Mouse (Mus musculus) neural tube, embryonic 14.5 days (tissue): ENCODE data around the gene Smyd3. TPM values are rescaled to one million over a fixed set of nuclear protein-coding genes. Genes with fewer than 3 reads are reported as not detected.

Experiments
- ATAC-seq: fragments of 200-750 bp; cut with Nextera tagmentation; 2 replicates; pipeline ENCODE4 v1.8.0; 2017; ENCODE audit warnings: low read depth, mild to moderate bottlenecking, moderate TSS enrichment, moderate library complexity
- H3K27ac ChIP-seq: fragments of 300-500 bp; sonication (generic); 2 replicates; pipeline ENCODE4 v1.5.1; 2014; ENCODE audit warnings: low read depth, mild to moderate bottlenecking, control low read depth, low read length, moderate library complexity, mixed read lengths
- H3K27me3 ChIP-seq: fragments of 300-500 bp; sonication (generic); 2 replicates; pipeline ENCODE4 v1.6.1; 2014; ENCODE audit warnings: low read length; ENCODE audit not compliant: control insufficient read depth, insufficient read depth
- H3K36me3 ChIP-seq: fragments of 300-500 bp; sonication (generic); 2 replicates; pipeline ENCODE4 v1.6.1; 2014; ENCODE audit warnings: low read length, mixed read lengths; ENCODE audit not compliant: control insufficient read depth, insufficient read depth
- H3K4me1 ChIP-seq: fragments of 300-500 bp; sonication (generic); 2 replicates; pipeline ENCODE4 v1.6.1; 2014; ENCODE audit warnings: low read length; ENCODE audit not compliant: control insufficient read depth, insufficient read depth
- H3K4me2 ChIP-seq: fragments of 300-500 bp; sonication (generic); 2 replicates; pipeline ENCODE4 v1.6.1; 2014; ENCODE audit warnings: mild to moderate bottlenecking, low read depth, low read length, control low read depth
- H3K4me3 ChIP-seq: fragments of 300-500 bp; sonication (generic); 2 replicates; pipeline ENCODE4 v1.5.1; 2014; ENCODE audit warnings: low read depth, low read length, control low read depth, mixed read lengths
- H3K9ac ChIP-seq: fragments of 300-500 bp; sonication (generic); replicated peaks from 2 replicates; pipeline ENCODE4 v1.6.1; 2014; ENCODE audit warnings: low read depth, mild to moderate bottlenecking, control low read depth, low read length, mixed read lengths
- H3K9me3 ChIP-seq: fragments of 300-500 bp; sonication (generic); 2 replicates; pipeline ENCODE4 v1.6.1; 2016; ENCODE audit warnings: low read length; ENCODE audit not compliant: control insufficient read depth
- WGBS: fragments of 180-500 bp; shearing (Covaris S2); extraction: QIAGEN DNeasy Blood & Tissue Kit; methylation state at CpG from one replicate; pipeline ENCODE4 v1.1.7; 2014; 5-methylcytosine and 5-hydroxymethylcytosine counted together
- polyA plus RNA-seq: library from polyadenylated mRNA; unstranded; fragments of >200 nt; fragmentation: Nextera tagmentation; extraction: Ambion mirVana; gene quantifications from 2 replicates; pipeline ENCODE4 v1.2.1, GENCODE M21; 2014

Gene Smyd3
- polyA plus RNA-seq, 1 experiment from 2014 or later = 25.6 TPM

DNA sequence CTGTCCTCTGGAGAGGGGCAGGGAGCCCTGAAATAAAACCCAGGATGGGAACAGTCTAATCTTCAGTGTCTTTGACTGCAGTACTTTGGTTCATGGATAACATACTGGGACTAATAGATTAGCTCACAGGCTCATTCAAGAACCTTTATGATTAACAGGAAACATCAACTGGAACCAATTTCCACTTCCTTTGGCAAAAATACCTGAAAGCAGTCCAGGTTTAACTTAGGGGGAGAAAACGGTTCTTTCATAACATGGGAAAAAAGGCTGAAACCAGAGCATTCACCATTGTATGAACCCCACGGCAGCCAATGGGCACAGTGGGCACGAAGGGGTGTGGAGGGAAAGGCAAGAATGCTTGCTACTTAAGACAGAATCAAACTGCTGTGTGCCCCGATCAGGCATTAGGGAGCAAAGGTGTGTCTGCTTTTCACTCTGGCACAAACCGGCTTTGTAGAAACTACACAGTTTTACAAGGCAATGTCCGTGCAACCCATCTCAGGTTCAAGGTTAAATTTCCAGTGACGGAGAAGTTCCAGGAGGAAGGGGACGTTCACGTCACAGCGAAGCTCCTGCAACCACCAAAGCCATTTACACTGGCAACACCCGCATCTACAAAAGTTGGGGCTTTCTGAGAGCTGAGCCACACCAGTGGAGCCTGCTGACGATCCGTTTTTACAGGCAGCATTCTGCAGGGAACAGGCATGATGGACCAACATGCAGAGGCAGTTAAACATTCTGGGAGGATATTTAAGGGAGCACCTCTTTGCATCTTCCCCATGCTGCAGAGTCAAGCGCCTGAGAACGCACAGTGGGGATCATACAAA is 458.3 kb downstream of the Smyd3 start:
- Histone ChIP-seq H3K4me2 (no peak overlapping the region), H3K4me3 (no peak overlapping the region), H3K27me3 (no peaks in the 10 kb centered on the region), H3K9me3 (no peaks in the 10 kb centered on the region), H3K27ac (no peak overlapping the region), H3K4me1 (peaks cover 25% of the 10 kb centered on the region), H3K9ac (no peak overlapping the region), H3K36me3 (no peaks in the 10 kb centered on the region)
- ATAC-seq = no peak
- 82% methylated on average over 15 of the region's 15 CpGs for WGBS

DNA sequence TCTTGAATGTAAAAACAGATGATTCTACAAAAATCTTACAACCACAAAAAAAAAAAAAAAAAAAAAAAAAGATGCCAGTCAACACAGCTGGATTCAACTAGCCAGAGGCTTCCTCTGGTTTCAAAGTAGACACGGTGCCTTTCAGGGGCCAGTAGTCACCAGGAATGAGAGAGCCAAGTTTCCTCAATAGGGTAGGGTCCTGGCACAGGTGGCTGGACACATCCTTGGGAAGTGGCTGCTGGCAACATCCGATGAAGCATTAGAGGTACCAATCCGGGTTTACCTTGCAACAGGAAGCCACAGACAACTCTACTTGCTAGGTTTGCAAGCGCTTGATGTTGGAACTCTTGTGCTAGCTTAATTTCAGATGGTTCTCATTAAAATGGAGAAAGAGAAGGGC is 459.2 kb downstream of the Smyd3 start:
- peaks cover 25% of the 10 kb centered on the region for H3K4me1 ChIP-seq
- 89% methylated on average over 4 of the region's 4 CpGs for WGBS
- H3K4me2 ChIP-seq = no peak overlapping the region
- H3K4me3 ChIP-seq = no peak overlapping the region
- no peak overlapping the region for H3K27ac ChIP-seq
- no peak for ATAC-seq
- H3K9ac ChIP-seq = no peak overlapping the region
- no peaks in the 10 kb centered on the region for H3K9me3 ChIP-seq
- H3K36me3 ChIP-seq = no peaks in the 10 kb centered on the region
- H3K27me3 ChIP-seq = no peaks in the 10 kb centered on the region

DNA sequence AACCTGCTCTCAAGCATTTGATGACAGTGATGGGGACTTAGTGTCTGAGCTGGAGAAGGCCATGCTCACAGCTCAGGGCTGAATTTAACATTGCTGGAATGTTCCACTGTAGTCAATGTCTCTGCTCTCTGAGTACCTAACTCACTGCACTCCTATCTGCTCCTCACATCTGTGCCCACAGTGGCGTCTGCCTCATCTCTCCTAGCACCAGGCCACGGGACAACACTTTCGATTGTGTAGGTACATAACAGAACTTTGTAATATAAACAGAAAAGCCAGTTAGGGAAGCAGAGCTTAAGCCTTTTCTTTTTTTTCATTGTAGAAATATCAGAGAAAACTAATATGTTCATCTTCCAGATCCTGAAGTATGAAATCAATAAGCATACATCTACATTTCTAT is 462.1 kb downstream of the Smyd3 start:
- Histone ChIP-seq H3K9me3 (no peaks in the 10 kb centered on the region), H3K4me1 (peaks cover 12% of the 10 kb centered on the region), H3K4me2 (no peak overlapping the region), H3K36me3 (no peaks in the 10 kb centered on the region), H3K9ac (no peak overlapping the region), H3K4me3 (no peak overlapping the region), H3K27me3 (no peaks in the 10 kb centered on the region), H3K27ac (no peak overlapping the region)
- 91% methylated on average over 3 of the region's 3 CpGs for WGBS
- no peak for ATAC-seq

DNA sequence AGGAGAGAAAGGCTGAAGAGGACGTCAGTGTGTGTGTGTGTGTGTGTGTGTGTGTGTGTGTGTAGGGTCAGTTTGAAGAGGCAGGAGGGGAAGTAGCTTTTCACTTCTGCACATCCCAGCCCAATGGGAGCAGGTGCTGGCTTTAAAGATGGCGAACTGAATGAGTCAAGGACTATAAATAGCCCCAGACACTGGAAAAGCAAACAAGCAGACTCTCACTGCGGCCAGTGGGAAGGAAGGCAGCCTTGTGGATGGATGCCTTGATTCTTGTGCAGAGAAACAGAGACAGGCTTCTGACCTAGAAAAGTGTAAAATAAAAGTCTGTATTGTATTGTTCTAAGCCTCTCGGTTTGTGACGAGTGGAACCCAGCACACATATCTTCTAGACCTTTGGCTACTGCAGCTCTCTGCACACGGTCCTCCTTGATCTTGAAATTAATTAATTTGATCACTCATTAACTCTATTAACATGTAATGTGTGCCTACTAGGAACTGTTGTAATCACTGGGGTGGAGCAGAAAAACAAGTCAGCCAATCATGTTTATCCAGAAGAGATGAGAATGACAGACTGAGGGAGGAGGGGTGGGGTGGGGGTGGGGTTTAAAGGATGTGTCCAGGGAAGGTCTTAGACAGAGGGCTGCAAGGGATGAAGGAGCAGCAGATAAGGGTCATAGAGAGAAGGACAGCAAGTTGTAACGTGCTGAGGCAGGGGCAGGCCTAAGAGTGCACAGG is 463.3 kb downstream of the Smyd3 start:
- Histone ChIP-seq H3K4me1 (peaks cover 1% of the 10 kb centered on the region; the same call in 1 of the 2 replicates), H3K4me3 (no peak overlapping the region), H3K27me3 (no peaks in the 10 kb centered on the region), H3K9me3 (no peaks in the 10 kb centered on the region), H3K9ac (no peak overlapping the region), H3K27ac (no peak overlapping the region), H3K36me3 (no peaks in the 10 kb centered on the region), H3K4me2 (no peak overlapping the region)
- 56% methylated on average over 7 of the region's 7 CpGs for WGBS
- ATAC-seq = no peak; the same call in 1 of the 2 replicates

DNA sequence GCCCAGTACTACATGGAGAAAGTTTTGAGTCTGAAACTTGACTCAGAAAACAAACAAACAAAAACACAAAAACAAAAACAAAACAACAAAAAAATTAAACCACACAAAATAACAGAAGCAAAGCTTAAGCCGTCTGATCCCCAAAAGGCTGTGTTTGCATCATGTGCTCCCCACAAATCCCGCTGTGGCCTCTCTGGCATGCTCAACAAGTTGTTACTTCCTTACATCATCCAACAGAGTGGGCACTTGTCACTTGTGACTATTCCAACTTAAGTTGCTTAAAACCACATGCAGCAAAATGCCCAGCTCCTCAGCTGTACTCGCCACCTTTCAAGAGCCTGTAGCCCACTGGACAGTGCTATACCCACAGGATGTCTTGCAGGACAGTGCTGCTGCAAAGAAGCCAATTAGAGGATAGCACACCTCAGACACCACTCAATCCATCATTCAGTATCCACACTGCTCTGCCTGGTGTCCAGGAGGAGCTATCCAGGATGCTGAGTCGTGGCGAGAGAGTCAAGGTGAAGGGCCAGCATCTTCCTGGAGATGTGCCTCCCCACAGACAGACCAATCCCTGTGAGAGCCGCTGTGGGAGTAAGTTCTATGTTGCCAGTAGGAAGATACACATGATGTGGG is 465.2 kb downstream of the Smyd3 start:
- no peaks in the 10 kb centered on the region for H3K4me1 ChIP-seq
- 94% methylated on average over 6 of the region's 6 CpGs for WGBS
- no peak for ATAC-seq

DNA sequence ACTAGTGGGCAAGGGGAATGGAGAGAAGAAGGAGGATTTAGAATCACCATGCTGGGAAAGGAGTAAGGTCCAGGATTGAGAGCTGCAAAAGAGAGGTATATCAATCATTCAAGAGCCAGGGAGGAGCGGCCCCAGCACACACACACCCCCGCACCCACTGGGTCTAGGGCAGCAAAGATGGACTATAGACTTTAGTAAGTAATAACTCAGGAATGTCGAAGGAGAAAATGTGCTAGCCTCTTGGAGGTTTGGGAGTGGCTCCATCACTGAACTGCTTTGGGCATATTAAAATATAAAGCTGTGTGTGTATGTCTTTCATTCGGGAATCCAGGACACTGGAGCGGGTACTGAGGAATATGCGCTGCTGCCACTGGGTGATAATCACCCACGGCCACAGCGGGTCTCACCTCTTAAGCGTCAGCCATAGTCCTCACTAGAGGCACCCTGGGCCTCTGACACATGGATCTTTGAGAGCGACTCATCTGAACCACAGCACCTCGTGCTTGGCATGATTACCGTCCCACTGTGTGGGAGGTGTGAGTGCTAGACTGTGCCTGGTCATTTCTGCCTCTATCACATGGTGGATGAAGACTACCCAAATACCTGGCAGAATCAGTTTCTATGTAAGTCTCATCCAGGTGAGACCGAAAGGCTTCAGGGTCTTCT is 469.8 kb downstream of the Smyd3 start:
- no peak overlapping the region for H3K4me3 ChIP-seq
- WGBS = 93% methylated on average over 13 of the region's 13 CpGs
- H3K27me3 ChIP-seq = no peaks in the 10 kb centered on the region
- no peaks in the 10 kb centered on the region for H3K36me3 ChIP-seq
- no peaks in the 10 kb centered on the region for H3K9me3 ChIP-seq
- no peak overlapping the region for H3K9ac ChIP-seq
- H3K27ac ChIP-seq = no peak overlapping the region
- peaks cover 5% of the 10 kb centered on the region; the same call in 1 of the 2 replicates for H3K4me1 ChIP-seq
- no peak overlapping the region for H3K4me2 ChIP-seq
- ATAC-seq = no peak

More for the DNA sequence above, 465.2 kb downstream of the Smyd3 start:
- no peak overlapping the region for H3K27ac ChIP-seq
- H3K9ac ChIP-seq = no peak overlapping the region
- no peak overlapping the region for H3K4me3 ChIP-seq
- no peaks in the 10 kb centered on the region for H3K36me3 ChIP-seq
- H3K9me3 ChIP-seq = no peaks in the 10 kb centered on the region
- no peak overlapping the region for H3K4me2 ChIP-seq
- H3K27me3 ChIP-seq = no peaks in the 10 kb centered on the region

DNA sequence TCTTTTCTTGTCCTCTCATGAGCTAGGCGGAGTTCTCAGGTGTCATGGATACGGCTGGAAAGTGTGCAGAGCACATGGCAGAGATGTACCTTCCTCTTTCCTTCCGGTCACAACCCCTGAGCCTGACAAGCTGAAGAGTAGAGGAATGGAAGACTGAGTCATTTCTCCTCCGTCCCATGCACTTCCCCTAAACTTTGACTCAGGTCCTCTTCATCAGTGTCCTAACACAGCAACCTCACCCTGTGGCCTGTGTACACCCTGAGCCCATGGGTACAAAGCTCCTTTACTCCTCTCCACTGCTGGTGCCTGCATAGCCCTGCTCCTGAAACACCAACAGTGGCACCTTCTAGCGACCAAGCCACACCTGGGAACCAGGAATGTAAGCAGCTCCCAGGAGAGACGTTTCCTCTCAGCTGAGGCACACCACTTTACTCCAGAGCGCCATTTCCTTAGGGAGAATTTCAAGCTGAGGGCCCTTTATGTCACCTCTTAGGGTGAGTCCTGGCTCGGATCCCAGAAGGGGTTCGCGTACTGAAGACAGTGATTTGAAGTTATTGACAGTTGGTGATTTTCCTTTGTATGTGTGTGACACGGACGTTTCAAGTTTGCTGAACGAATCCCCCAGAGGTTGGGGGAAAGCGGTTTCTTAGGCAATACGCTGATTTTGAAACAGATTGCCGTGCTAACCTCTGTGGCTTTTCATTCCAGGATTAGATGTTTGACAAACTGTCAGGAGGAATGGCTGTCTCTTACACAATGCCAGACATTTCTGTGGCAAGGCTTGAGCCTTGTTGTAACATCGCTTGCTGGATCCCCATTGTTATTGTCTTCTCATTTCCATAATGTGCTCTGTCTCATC is 471.8 kb downstream of the Smyd3 start:
- 66% methylated on average over 17 of the region's 17 CpGs for WGBS
- H3K4me1 ChIP-seq = peaks cover 8% of the 10 kb centered on the region; the same call in 1 of the 2 replicates
- no peaks in the 10 kb centered on the region for H3K36me3 ChIP-seq
- no peak overlapping the region for H3K4me3 ChIP-seq
- ATAC-seq = no peak
- no peak overlapping the region for H3K27ac ChIP-seq
- no peaks in the 10 kb centered on the region for H3K9me3 ChIP-seq
- H3K9ac ChIP-seq = no peak overlapping the region
- no peaks in the 10 kb centered on the region for H3K27me3 ChIP-seq
- no peak overlapping the region for H3K4me2 ChIP-seq

DNA sequence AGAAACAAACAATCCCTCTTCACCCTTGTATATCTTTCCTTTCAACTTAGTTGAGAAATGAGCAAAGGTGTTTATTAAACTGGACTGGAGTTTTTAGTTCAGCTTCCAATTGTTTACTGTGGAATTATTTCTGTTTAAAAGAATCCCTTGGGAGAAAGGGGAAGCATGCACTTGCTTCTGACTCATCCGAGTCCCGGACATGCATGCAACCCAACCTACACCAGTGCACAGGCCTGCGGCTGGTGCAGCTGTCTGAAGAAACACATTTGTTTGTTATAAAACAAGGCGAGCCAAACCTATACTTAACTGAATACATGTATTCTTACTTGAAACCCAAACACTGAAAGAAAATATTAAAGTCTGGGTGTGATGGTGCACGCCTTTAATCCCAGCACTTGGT is 473.7 kb downstream of the Smyd3 start:
- no peaks in the 10 kb centered on the region for H3K36me3 ChIP-seq
- no peak overlapping the region for H3K27ac ChIP-seq
- H3K4me2 ChIP-seq = no peak overlapping the region
- no peaks in the 10 kb centered on the region for H3K9me3 ChIP-seq
- H3K27me3 ChIP-seq = no peaks in the 10 kb centered on the region
- no peak overlapping the region for H3K4me3 ChIP-seq
- peaks cover 9% of the 10 kb centered on the region; the same call in 1 of the 2 replicates for H3K4me1 ChIP-seq
- ATAC-seq = no peak
- H3K9ac ChIP-seq = no peak overlapping the region
- 68% methylated on average over 5 of the region's 5 CpGs for WGBS
